Mouse (Mus musculus) retina, embryonic 14.5 days (tissue): ENCODE measurements around the gene Foxa3.

Experiments used
- DNase-seq: peaks from one replicate; pipeline ENCODE4 v3.0.0-alpha.2; 2015; ENCODE audit warnings: low spot score

Foxa3 gene

GRCm38 (mm10) chr7:19024581-19025255 lies 1.4 kb upstream of the Foxa3 start:
- DNase-seq: no peak

- DNase-seq: peak; percentile 98
Measured at GRCm38 (mm10) chr7:19024096-19024506, 763 bp upstream of the Foxa3 start, which contains the start of gene Sympk. Gene Sympk (plus strand): TSS chr7:19024377.

GRCm38 (mm10) chr7:19022189-19022958 lies 964 bp downstream of the Foxa3 start:
- DNase-seq: no peak

GRCm38 (mm10) chr7:19021048-19021447 lies 2.3 kb downstream of the Foxa3 start:
- no peak for DNase-seq

- no peak for DNase-seq
Measured at GRCm38 (mm10) chr7:19017909-19018308, 5.4 kb downstream of the Foxa3 start.

GRCm38 (mm10) chr7:19016042-19016441 lies 7.3 kb downstream of the Foxa3 start:
- DNase-seq: no peak

- DNase-seq: no peak
Measured at GRCm38 (mm10) chr7:19014452-19014851, 8.9 kb downstream of the Foxa3 start.

- DNase-seq: no peak
Measured at GRCm38 (mm10) chr7:19012882-19013281, 10.5 kb downstream of the Foxa3 start.

GRCm38 (mm10) chr7:19012025-19012621 lies 11.2 kb downstream of the Foxa3 start:
- no peak for DNase-seq

GRCm38 (mm10) chr7:19010581-19010980 lies 12.8 kb downstream of the Foxa3 start:
- DNase-seq: no peak

- no peak for DNase-seq
Measured at GRCm38 (mm10) chr7:19007026-19007977, 16.0 kb downstream of the Foxa3 start.

GRCm38 (mm10) chr7:19006476-19006875 lies 16.9 kb downstream of the Foxa3 start:
- peak; percentile 95 for DNase-seq

GRCm38 (mm10) chr7:19005417-19006121 lies 17.8 kb downstream of the Foxa3 start:
- DNase-seq: no peak

- no peak for DNase-seq
Measured at GRCm38 (mm10) chr7:19004631-19005079, 18.7 kb downstream of the Foxa3 start.

GRCm38 (mm10) chr7:19003902-19004630 lies 19.3 kb downstream of the Foxa3 start, which contains the start of gene Irf2bp1:
Gene Irf2bp1 (plus strand): TSS chr7:19004044.
- peak; percentile 96 for DNase-seq

- DNase-seq: peak; percentile 89
Measured at GRCm38 (mm10) chr7:19002848-19003498, 20.4 kb downstream of the Foxa3 start.

GRCm38 (mm10) chr7:19002115-19002514 lies 21.2 kb downstream of the Foxa3 start:
- no peak for DNase-seq

- DNase-seq: no peak
Measured at GRCm38 (mm10) chr7:19001807-19002085, 21.6 kb downstream of the Foxa3 start.

GRCm38 (mm10) chr7:19001066-19001806 lies 22.1 kb downstream of the Foxa3 start:
- DNase-seq: no peak
